Mouse (Mus musculus) thymus, adult 2 months (tissue): ENCODE data around the gene Gm128. TPM values are rescaled to one million over a fixed set of nuclear protein-coding genes. Genes with fewer than 3 reads are reported as not detected.

Source experiments
- DNase-seq: peaks from one replicate; pipeline ENCODE4 v3.0.0; 2021
- H3K27ac ChIP-seq: fragments of 200-500 bp; 2 replicates; pipeline ENCODE4 v1.5.1; 2012; ENCODE audit warnings: low read length, control low read depth; ENCODE audit not compliant: control insufficient read depth, insufficient read depth
- H3K27me3 ChIP-seq: fragments of 200-500 bp; 2 replicates; pipeline ENCODE4 v1.6.1; 2012; ENCODE audit warnings: mild to moderate bottlenecking, low read length, moderate library complexity, mixed read lengths; ENCODE audit not compliant: control insufficient read depth, insufficient read depth
- H3K36me3 ChIP-seq: fragments of 200-500 bp; 2 replicates; pipeline ENCODE4 v1.6.1; 2012; ENCODE audit warnings: mild to moderate bottlenecking, low read length, moderate library complexity; ENCODE audit not compliant: control insufficient read depth, insufficient read depth
- H3K4me1 ChIP-seq: fragments of 200-500 bp; replicated peaks from 2 replicates; pipeline ENCODE4 v1.6.1; 2012; ENCODE audit warnings: low read length; ENCODE audit not compliant: control insufficient read depth, insufficient read depth
- H3K4me3 ChIP-seq: fragments of 200-500 bp; 2 replicates; pipeline ENCODE4 v1.5.1; 2012; ENCODE audit warnings: mild to moderate bottlenecking, low read length, control low read depth, moderate library complexity; ENCODE audit not compliant: control insufficient read depth, insufficient read depth
- CTCF ChIP-seq: fragments of 200-500 bp; IDR thresholded peaks from 2 replicates; pipeline ENCODE4 v1.5.1; 2012; ENCODE audit warnings: mild to moderate bottlenecking, control low read depth, low read length, moderate library complexity, borderline replicate concordance; ENCODE audit not compliant: control insufficient read depth, poor library complexity, insufficient read depth; ENCODE audit errors: extremely low read depth
- POLR2A ChIP-seq: fragments of 200-500 bp; IDR thresholded peaks from 2 replicates; pipeline ENCODE4 v1.6.1; 2012; ENCODE audit warnings: mild to moderate bottlenecking, low read length, control low read depth, moderate library complexity; ENCODE audit not compliant: control insufficient read depth, poor library complexity, insufficient read depth; ENCODE audit errors: extremely low read depth
- WGBS: fragments of 180-500 bp; shearing (Covaris S2); methylation state at CpG from one replicate; pipeline ENCODE4 v1.1.7; 2018; 5-methylcytosine and 5-hydroxymethylcytosine counted together
- polyA plus RNA-seq: library from polyadenylated mRNA; depleted of rRNA; stranded (reverse); fragments of >200 nt; gene quantifications from 2 replicates; pipeline ENCODE4 v1.2.3, GENCODE M21; 2012; rRNA removed

Gene Gm128
- polyA plus RNA-seq, result 0.30 and 0.33 TPM in 2 replicates

DNA sequence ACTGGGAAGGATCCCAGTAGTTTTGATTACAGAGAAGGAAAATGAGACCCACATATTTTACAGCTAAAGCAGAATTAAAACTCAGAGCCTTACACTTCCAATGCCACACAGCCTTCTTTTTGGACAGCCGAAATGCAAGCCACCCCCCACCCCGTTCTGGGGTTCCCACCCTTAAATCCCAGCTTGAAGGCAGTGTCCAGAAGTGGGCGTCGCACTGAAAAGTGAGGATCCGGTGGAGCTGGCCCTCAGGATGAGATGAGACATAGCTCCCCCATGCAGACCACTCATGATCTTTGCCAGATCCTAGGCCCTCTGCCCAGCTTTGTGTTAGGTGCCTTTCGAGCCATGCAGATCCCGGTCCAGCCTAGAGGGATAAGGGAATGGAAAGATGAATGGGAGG, at the start of gene Gm128:
Gene Gm128, minus strand, starts transcription at position 101 of the 400 bp plus-strand sequence.
- no peak for DNase-seq
- no peak within 1 kb of the TSS for H3K4me3 ChIP-seq
- no peaks in the 10 kb centered on the region for H3K4me1 ChIP-seq
- no peak for TF ChIP-seq CTCF
- no peak for TF ChIP-seq POLR2A
- H3K27ac ChIP-seq, result no peak within 1 kb of the TSS
- H3K36me3 ChIP-seq, result peaks cover 6% of the 10 kb centered on the region
- 95% methylated on average over 7 of the region's 7 CpGs for WGBS
- no peaks in the 10 kb centered on the region for H3K27me3 ChIP-seq

GRCm38 (mm10) chr3:95291041-95291440, 49.6 kb upstream of the Gm128 start:
- DNase-seq, result no peak
- no peaks in the 10 kb centered on the region for H3K27me3 ChIP-seq
- H3K36me3 ChIP-seq, result peaks cover 5% of the 10 kb centered on the region; the same call in 1 of the 2 replicates
- peaks cover 21% of the 10 kb centered on the region for H3K4me1 ChIP-seq
- 40% methylated on average over 4 of the region's 4 CpGs for WGBS
- H3K4me3 ChIP-seq, result no peak overlapping the region
- H3K27ac ChIP-seq, result no peak overlapping the region
- no peak for TF ChIP-seq CTCF

GRCm38 (mm10) chr3:95290156-95290555, 48.8 kb upstream of the Gm128 start:
- Histone ChIP-seq H3K27ac (no peak overlapping the region), H3K4me3 (no peak overlapping the region), H3K27me3 (no peaks in the 10 kb centered on the region), H3K36me3 (peaks cover 5% of the 10 kb centered on the region; the same call in 1 of the 2 replicates), H3K4me1 (peaks cover 21% of the 10 kb centered on the region)
- 92% methylated on average over 6 of the region's 6 CpGs for WGBS
- TF ChIP-seq POLR2A (no peak), CTCF (no peak)
- no peak for DNase-seq

GRCm38 (mm10) chr3:95289419-95289818, 48.0 kb upstream of the Gm128 start:
- DNase-seq, result no peak
- no peak for TF ChIP-seq CTCF
- no peak for TF ChIP-seq POLR2A
- peaks cover 16% of the 10 kb centered on the region for H3K4me1 ChIP-seq
- no peaks in the 10 kb centered on the region for H3K27me3 ChIP-seq
- peaks cover 5% of the 10 kb centered on the region; the same call in 1 of the 2 replicates for H3K36me3 ChIP-seq
- H3K27ac ChIP-seq, result no peak overlapping the region
- H3K4me3 ChIP-seq, result no peak overlapping the region
- WGBS, result over 99% methylated on average over 4 of the region's 4 CpGs

DNA sequence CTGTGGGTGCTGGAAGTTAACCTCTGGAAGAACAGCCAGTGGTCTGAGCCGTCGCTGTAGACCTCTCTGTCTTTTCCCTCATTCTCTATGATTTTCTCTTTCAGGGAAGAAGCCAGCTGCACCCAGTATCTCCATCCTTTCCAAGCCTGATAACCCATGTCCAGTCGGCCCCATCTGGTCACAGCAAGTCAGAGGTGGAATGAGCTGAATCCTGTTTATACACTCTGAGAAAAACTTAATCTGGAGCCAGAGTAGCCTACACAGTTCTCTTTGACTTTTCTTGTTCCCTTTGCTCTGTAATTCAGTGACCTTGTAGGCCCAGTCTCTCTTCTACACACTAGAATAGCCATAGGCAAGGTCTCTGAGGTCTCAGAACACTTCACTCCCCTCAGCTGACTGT, 46.1 kb upstream of the Gm128 start:
- H3K4me1 ChIP-seq, result peaks cover 15% of the 10 kb centered on the region
- TF ChIP-seq CTCF (no peak), POLR2A (no peak)
- 95% methylated on average over 3 of the region's 3 CpGs for WGBS
- H3K27me3 ChIP-seq, result no peaks in the 10 kb centered on the region
- no peak overlapping the region for H3K4me3 ChIP-seq
- H3K36me3 ChIP-seq, result peaks cover 5% of the 10 kb centered on the region; the same call in 1 of the 2 replicates
- no peak overlapping the region for H3K27ac ChIP-seq
- no peak for DNase-seq

DNA sequence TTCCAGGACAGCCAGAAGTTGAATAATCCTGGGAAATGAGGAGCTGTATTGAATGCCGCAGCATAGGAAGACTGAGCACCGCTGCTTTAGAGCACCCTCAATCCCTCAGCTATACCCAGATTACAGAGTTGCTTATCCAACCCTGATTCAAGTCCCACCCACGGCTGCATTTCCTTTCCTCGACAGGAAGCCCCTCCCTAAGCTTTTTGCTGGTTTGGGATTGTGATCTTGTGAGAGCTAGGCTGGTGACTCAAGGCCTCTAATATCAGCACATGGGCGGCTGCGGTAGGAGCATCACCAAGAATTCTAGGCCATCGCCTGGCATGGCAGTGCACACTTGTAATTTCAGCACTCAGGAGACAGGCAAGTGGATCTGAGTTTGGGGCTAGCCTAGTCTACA, 45.1 kb upstream of the Gm128 start:
- peaks cover 15% of the 10 kb centered on the region for H3K4me1 ChIP-seq
- WGBS, result 76% methylated on average over 7 of the region's 7 CpGs
- DNase-seq, result no peak
- H3K27me3 ChIP-seq, result no peaks in the 10 kb centered on the region
- no peak overlapping the region for H3K27ac ChIP-seq
- TF ChIP-seq POLR2A, result no peak
- TF ChIP-seq CTCF, result no peak
- H3K4me3 ChIP-seq, result no peak overlapping the region
- H3K36me3 ChIP-seq, result peaks cover 5% of the 10 kb centered on the region; the same call in 1 of the 2 replicates

GRCm38 (mm10) chr3:95286011-95286410, 44.6 kb upstream of the Gm128 start:
- peaks cover 5% of the 10 kb centered on the region; the same call in 1 of the 2 replicates for H3K36me3 ChIP-seq
- DNase-seq, result no peak
- no peak for TF ChIP-seq CTCF
- no peak for TF ChIP-seq POLR2A
- 94% methylated on average over 5 of the region's 5 CpGs for WGBS
- no peaks in the 10 kb centered on the region for H3K27me3 ChIP-seq
- H3K4me3 ChIP-seq, result no peak overlapping the region
- H3K27ac ChIP-seq, result no peak overlapping the region
- H3K4me1 ChIP-seq, result peaks cover 17% of the 10 kb centered on the region
